Mouse (Mus musculus) brown adipose tissue, adult 24 weeks (tissue): ENCODE measurements around the gene Cldnd2. TPM values are rescaled to one million over a fixed set of nuclear protein-coding genes. Genes with fewer than 3 reads are reported as not detected.
"Not testable (repeated sequence)": the region's sequence is repeated elsewhere in the genome, so short reads cannot be mapped to it uniquely, and the experiment has no call there.

Experiments used
- H3K27ac ChIP-seq: fragments of 200-500 bp; replicated peaks from 2 replicates; pipeline ENCODE4 v1.5.1; 2012; ENCODE audit warnings: low read depth, mild to moderate bottlenecking, low read length
- H3K4me1 ChIP-seq: fragments of 200-500 bp; 2 replicates; pipeline ENCODE4 v1.6.1; 2012; ENCODE audit warnings: low read length, mixed read lengths; ENCODE audit not compliant: control insufficient read depth, insufficient read depth, insufficient read length
- H3K4me3 ChIP-seq: fragments of 200-500 bp; 2 replicates; pipeline ENCODE4 v1.5.1; 2012; ENCODE audit warnings: low read depth, mild to moderate bottlenecking, low read length, moderate library complexity; ENCODE audit not compliant: insufficient read depth
- polyA plus RNA-seq: library from polyadenylated mRNA; stranded (reverse); fragments of >200 nt; gene quantifications from 2 replicates; pipeline ENCODE4 v1.2.4, GENCODE M21; 2012; ENCODE audit not compliant: missing spikeins, insufficient read depth, insufficient read length

The Cldnd2 gene
- polyA plus RNA-seq = not detected in 2 replicates

- H3K4me1 ChIP-seq = peaks cover 4% of the 10 kb centered on the region
- no peak within 1 kb of the TSS for H3K4me3 ChIP-seq
- H3K27ac ChIP-seq = no peak within 1 kb of the TSS
Observed at GRCm38 (mm10) chr7:43440482-43440881, at the start of gene Cldnd2. Cldnd2 (plus strand) TSS chr7:43440782.

DNA sequence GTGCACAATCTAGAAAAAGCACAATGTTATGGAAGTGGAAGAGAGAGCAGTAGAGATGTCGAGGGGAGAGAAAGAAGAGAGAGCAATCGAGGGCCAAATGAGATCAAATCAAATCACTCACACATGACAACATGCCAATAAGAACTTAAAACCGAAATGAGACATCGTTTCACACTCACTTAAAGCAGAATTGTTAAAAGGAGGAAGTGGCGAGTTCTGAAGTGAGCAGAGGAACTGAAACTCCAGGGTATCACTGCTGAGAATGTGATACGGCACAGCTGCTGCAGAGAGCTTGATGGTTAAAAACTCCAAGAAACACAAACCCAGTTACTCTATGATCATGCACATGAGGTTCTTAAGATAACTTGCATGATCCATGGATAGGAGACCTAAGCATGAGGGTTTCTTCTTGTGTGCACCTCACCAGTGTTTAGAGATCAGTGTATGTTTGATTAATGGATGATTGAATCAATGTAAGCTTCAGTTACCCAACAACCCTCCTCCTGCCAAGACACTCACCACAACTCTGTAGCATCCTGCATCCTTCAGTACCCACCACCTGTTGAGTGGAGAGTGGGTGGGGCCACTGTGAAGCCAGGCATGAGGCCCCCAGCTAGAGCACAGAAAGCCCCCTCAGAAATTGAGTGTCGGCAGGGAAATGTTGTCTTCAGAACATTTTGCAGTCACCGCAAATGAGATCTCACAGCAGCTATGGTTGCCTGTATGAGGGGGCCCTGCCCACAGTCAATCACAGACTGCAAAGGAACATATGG lies 48.0 kb upstream of the Cldnd2 start:
- H3K4me1 ChIP-seq = 0 out of 2 replicates have a peak, but pooled peaks cover 3% of the 10 kb centered on the region

DNA sequence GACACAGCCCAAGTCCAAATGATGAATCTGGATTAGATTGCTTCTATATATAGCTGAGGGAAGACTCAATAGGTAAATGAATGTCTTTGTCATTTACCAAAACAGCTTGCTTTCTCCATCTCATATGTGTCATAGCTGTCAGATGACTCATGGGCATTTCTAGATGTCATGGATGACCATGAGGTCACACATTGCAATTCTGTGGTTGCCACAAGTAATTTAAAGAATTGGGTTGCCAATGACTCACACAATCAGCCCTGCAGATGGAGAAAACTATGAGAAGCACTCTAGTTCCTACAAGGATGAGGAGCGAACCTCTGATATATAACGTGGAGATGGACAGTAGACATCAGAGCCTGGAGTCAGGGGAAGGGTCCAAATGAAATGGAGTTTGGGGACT lies 41.1 kb upstream of the Cldnd2 start:
- no peak overlapping the region for H3K4me3 ChIP-seq
- 0 out of 2 replicates have a peak, but pooled peaks cover 3% of the 10 kb centered on the region for H3K4me1 ChIP-seq
- no peak overlapping the region for H3K27ac ChIP-seq

More for the DNA sequence above, 48.0 kb upstream of the Cldnd2 start:
- no peak overlapping the region for H3K4me3 ChIP-seq
- no peak overlapping the region for H3K27ac ChIP-seq

DNA sequence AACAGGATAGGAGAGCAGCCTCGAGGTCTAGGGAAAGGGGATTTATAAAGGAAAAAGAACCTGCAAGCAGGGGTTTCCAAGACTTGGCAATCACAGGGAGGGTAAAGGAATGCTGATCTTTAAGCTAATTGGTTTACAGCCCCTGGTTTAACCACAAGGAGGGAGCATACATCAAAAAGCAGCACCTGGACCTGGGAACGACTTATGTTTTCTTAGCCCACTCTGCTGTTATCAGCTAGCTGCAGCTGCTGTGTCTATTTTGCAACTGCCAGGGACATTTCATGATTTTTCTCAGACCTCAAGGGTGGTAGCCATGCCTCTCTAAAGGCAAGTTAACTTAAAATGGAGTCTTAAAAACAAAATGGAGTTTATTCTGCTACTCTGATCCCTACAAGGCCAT lies 37.9 kb upstream of the Cldnd2 start:
- no peak overlapping the region for H3K4me3 ChIP-seq

DNA sequence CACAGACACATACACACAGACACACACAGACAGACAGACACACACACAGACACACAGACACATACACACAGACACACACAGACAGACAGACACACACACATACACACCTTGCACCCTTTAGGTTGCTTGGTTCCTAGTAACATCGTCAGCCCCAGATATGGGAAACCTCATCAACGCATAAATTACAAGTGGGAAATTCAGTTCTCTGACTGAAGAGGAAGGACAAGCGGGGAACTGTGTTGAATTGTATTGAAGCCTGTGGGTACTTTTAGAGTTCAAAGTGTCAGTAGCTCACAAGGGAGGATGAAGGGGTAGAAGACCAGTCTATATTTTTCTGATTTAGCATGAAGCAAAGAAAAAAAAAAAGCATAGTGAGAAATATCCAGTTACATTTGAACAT lies 33.0 kb upstream of the Cldnd2 start:
- no peaks in the 10 kb centered on the region for H3K4me1 ChIP-seq
- H3K4me3 ChIP-seq = no peak overlapping the region
- H3K27ac ChIP-seq = no peak overlapping the region

More for the DNA sequence above, 37.9 kb upstream of the Cldnd2 start:
- Histone ChIP-seq H3K27ac (no peak overlapping the region), H3K4me1 (no peaks in the 10 kb centered on the region)

DNA sequence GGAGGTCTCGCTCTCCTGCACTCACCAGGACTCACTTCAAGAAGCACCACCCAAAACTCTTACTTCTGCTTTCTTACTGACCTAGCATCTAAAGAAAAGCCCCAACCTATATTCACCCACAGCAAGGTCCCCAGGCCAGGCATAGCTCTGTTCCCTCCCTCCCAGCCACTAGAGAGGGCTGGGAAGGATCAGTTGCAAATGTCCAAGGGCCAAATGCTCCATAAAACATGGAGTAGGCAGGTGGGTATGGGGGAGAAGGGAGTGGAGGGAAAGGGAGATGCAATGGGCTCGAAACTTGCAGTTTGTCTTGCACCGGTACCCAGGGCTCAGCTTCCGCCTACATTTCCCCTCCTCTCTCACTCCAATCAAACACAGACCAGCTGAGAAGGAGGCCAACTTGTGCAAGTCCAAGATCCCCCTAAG lies 32.4 kb upstream of the Cldnd2 start, which contains the start of gene Siglecg:
Siglecg (plus strand) TSS at position 74 of the 423 bp plus-strand sequence.
- Histone ChIP-seq H3K4me3 (no peak within 1 kb of the TSS), H3K4me1 (no peaks in the 10 kb centered on the region), H3K27ac (0 out of 2 replicates have a peak within 1 kb of the TSS, but pooled peaks have one; percentile 17)

DNA sequence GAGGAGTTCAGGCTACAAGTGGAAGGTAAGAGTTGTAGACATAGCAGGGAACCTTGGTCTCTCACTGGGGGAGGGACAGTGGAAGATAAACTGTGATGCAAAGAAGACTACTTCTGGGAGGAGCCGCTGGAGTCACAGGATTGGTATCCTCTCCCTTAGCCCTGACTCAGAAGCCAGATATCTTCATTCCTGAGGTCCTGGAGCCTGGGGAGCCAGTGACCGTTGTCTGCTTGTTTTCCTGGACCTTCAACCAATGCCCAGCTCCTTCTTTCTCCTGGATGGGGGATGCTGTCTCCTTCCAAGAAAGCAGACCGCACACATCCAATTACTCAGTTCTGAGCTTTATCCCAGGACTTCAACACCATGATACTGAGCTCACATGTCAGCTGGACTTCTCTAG lies 31.5 kb upstream of the Cldnd2 start:
- Histone ChIP-seq H3K4me1 (no peaks in the 10 kb centered on the region), H3K4me3 (no peak overlapping the region), H3K27ac (no peak overlapping the region)

DNA sequence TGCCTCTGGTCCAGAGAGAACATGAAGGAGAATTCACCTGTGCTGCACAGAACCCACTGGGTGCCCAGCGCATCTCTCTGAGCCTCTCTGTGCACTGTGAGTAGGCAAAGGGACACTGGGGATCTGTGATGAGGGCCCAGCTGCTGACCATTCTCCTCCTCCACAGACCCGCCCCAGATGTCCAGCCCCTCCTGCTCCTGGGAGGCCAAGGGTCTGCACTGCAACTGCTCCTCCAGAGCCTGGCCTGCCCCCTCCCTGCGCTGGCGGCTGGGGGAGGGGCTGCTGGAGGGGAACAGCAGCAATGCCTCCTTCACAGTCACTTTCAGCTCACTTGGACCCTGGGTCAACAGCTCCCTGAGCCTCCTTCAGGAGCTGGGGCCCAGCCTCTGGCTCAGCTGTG lies 28.9 kb upstream of the Cldnd2 start:
- not testable (repeated sequence) for H3K4me3 ChIP-seq, H3K27ac ChIP-seq, H3K4me1 ChIP-seq

DNA sequence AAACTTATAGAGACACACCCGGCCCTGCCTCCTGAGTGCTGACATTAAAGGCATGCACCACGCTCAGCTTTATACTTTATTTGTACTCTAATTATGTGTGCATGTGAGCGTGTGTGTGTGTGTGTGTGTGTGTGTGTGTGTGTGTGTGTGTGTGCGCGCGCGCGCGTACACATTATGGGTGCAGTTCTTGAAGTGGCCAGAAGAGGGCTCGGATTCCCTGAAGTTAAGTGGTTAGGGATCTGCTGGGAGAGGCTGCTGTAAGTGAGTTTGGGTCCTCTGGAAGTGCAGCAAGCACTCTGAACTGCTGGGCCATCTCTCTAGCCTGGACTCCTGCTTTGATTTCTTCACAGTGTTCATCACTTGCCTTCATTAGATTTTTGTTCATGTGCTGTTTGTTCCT lies 23.3 kb upstream of the Cldnd2 start:
- H3K27ac ChIP-seq = no peak overlapping the region
- no peaks in the 10 kb centered on the region for H3K4me1 ChIP-seq

DNA sequence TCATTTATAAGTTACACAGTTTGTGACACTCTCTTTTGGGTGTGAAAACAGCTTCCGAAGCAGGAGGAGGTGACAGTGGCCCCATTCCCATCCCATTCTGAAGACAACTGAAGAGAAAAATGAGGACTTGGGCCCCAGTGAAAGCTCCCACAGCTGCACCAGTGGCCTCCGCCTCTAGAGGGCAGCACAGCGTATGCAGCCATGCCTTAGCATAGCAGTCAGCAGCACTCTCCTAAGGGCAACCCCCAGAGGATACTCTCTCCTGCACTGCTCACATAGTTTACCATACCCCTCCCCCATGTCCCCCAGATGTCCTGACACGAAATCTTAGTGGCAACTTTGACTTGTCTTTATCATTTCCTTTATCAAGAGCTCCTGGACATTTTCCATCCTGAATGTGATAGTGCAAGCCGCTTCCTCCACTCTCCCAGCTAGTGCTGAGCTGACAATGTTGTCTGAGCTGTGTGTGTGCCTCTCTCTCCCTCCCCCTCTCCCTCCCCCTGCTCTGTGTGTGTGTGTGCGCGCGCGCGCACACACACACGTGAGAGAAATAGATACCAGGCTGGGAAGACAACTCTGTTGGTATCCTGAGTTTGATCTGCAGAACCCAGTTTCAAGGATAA lies 17.5 kb upstream of the Cldnd2 start:
- no peak overlapping the region for H3K4me3 ChIP-seq
- peaks cover 2% of the 10 kb centered on the region; the same call in 1 of the 2 replicates for H3K4me1 ChIP-seq

More for the DNA sequence above, 23.3 kb upstream of the Cldnd2 start:
- no peak overlapping the region for H3K4me3 ChIP-seq

DNA sequence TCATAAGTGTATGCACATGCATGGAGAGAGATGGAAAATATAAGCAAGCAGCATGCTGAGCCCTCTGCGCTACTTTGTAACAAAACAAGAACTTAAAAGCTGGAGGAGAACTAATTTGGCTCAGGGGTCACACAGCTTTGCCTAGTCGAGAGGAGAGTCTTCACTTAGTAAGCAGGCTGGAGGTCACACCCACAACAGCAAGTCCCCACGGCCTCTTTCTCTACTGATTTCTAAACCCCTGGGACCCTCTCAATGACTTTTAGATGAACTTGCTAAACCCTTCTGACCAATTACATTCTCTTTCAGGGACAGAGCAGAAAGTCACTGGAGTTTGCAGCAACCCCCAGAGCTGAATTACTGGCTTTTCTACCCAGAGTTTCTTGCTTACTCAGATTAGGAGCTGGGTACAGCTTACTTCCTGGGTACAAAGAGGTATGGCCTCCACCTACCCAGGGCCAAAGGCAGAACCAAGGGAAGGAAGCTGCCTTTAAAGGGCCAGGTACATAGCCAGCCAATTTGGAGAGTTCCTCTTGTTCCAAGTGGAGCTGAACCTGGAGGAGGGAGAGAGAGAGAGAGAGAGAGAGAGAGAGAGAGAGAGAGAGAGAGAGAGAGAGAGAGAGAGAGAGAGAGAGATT lies 16.5 kb upstream of the Cldnd2 start:
- H3K4me1 ChIP-seq = peaks cover 2% of the 10 kb centered on the region; the same call in 1 of the 2 replicates

More for the DNA sequence above, 17.5 kb upstream of the Cldnd2 start:
- no peak overlapping the region for H3K27ac ChIP-seq

GRCm38 (mm10) chr7:43427406-43427805 lies 13.2 kb upstream of the Cldnd2 start, which contains the start of gene Lim2:
Lim2 (plus strand) TSS chr7:43427670.
- H3K27ac ChIP-seq = no peak within 1 kb of the TSS
- H3K4me3 ChIP-seq = no peak within 1 kb of the TSS
- H3K4me1 ChIP-seq = peaks cover 2% of the 10 kb centered on the region; the same call in 1 of the 2 replicates

More for the DNA sequence above, 16.5 kb upstream of the Cldnd2 start:
- H3K4me3 ChIP-seq = no peak overlapping the region
- H3K27ac ChIP-seq = peak overlapping the region; percentile 88

DNA sequence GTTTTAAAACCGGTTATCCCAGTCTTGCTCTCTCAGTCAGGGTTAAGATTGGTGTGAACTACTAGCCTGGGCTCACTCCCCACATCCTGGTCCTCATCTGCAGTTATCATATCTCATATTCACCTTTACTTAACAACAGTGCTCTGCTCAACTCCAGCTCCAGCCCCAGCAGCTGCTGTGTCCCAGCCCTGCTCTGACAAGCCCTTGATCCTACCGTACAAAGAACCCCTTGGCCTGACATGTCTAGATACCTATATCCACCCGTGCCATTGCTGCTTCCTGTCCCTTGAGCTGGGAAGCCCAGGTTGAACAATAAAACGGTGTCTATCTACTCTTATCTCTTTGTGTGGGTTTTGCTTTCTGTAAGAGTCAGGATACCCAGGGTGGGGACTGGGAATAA lies 11.1 kb upstream of the Cldnd2 start:
- Histone ChIP-seq H3K27ac (no peak overlapping the region), H3K4me3 (no peak overlapping the region), H3K4me1 (peaks cover 2% of the 10 kb centered on the region; the same call in 1 of the 2 replicates)

DNA sequence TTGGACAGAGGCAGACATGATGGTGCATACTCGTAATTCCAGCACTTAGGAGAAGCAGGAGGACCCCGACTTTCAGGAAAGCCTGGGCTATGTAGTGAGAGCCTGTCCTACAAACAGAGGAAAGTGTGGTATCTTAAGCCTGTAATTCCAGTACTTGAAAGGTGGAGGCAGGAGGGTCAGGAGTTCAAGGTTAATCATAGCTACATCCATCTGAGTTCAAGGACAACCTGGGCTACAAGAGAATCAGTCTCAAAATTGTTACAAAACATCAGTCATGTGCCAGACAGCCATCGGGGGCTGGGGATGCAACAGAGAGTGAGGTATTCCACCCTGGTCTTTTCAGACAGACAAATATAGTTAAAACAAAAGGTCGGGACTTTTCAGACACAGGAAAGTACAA lies 7.7 kb upstream of the Cldnd2 start:
- no peak overlapping the region for H3K27ac ChIP-seq
- no peaks in the 10 kb centered on the region for H3K4me1 ChIP-seq

DNA sequence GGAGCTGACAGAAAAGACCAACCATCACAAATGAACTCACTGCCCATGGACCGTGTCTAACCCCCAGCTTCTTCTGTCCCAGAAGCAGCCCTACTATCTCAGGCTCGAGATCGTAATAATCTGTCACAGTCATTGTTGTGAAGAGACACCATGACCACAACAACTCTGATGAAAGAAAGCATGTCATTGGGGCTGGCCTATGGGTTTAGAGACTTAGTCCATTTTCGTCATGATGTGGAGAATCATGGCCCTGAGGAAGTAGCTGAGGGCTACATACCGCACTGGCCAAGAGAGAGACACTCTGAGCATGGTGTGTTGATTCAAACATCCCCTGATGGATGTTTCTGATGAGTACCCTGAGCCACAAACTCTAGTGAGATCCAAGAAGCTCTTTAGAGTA lies 5.9 kb upstream of the Cldnd2 start:
- H3K4me3 ChIP-seq = no peak overlapping the region
- no peak overlapping the region for H3K27ac ChIP-seq
- no peaks in the 10 kb centered on the region for H3K4me1 ChIP-seq

More for the DNA sequence above, 7.7 kb upstream of the Cldnd2 start:
- H3K4me3 ChIP-seq = no peak overlapping the region
